Mouse (Mus musculus): Measurements from ENCODE around the gene Tmem30b. TPM values are rescaled to one million over a fixed set of nuclear protein-coding genes. Genes with fewer than 3 reads are reported as not detected.
A peak's percentile ranks its signal among the peaks of the same experiment; 100 is the strongest.

The Tmem30b gene
- total and polyA plus RNA-seq, 2 experiments from 2014 or later: 0.38 to 0.53 TPM

GRCm38 (mm10) chr12:73590627-73591276 is 44.6 kb upstream of the Tmem30b start:
- no peak for TF ChIP-seq CTCF (IDR thresholded peaks at IDR 0.05)
- Histone ChIP-seq H3K4me2 (ENCODE audit: low read depth, low read length, poor library complexity, severe bottlenecking) (no peak overlapping the region), H3K9ac (replicated peaks; ENCODE audit: low read length, poor library complexity, severe bottlenecking) (no peak overlapping the region), H3K4me1 (ENCODE audit: insufficient read depth, low read length) (peaks cover 6% of the 10 kb centered on the region; the same call in 1 of the 2 replicates), H3K27me3 (ENCODE audit: insufficient read depth, low read length) (no peaks in the 10 kb centered on the region), H3K9me3 (ENCODE audit: low read length) (no peaks in the 10 kb centered on the region), H3K27ac (ENCODE audit: low read depth, low read length) (no peak overlapping the region), H3K36me3 (ENCODE audit: insufficient read depth, low read length) (no peaks in the 10 kb centered on the region), H3K4me3 (ENCODE audit: low read depth, low read length) (no peak overlapping the region)
- 77% methylated on average over 15 of the region's 15 CpGs for WGBS
- DNase-seq (ENCODE audit: low spot score): no peak
- no peak for ATAC-seq (ENCODE audit: low FRiP score)

DNA sequence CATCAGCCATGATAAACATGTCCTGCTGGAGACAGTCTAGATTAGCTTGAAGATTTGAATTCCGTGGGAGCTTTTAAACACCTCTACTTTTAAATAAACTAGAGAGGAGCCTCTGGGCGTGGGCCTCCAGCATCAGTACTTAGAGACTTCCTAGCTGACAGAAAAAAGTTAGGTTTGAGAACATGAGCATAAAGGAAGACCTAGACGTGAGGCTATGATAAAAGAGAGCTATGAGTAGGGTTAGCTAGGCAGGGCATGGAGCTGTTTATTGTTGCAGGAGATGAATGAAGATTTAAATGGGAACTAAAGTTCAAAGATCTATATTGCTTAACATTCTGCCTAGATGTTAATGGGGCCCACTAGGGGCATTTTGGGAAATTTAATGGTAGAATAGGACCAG is 41.1 kb upstream of the Tmem30b start:
- Histone ChIP-seq H3K36me3 (ENCODE audit: insufficient read depth, low read length) (no peaks in the 10 kb centered on the region), H3K4me3 (ENCODE audit: low read depth, low read length) (no peak overlapping the region), H3K9me3 (ENCODE audit: low read length) (no peaks in the 10 kb centered on the region), H3K9ac (replicated peaks; ENCODE audit: low read length, poor library complexity, severe bottlenecking) (no peak overlapping the region), H3K4me2 (ENCODE audit: low read depth, low read length, poor library complexity, severe bottlenecking) (no peak overlapping the region), H3K27ac (ENCODE audit: low read depth, low read length) (no peak overlapping the region), H3K27me3 (ENCODE audit: insufficient read depth, low read length) (no peaks in the 10 kb centered on the region), H3K4me1 (ENCODE audit: insufficient read depth, low read length) (peaks cover 6% of the 10 kb centered on the region; the same call in 1 of the 2 replicates)
- ATAC-seq (ENCODE audit: low FRiP score) (no peak), DNase-seq (ENCODE audit: low spot score) (no peak)
- no peak for TF ChIP-seq CTCF (IDR thresholded peaks at IDR 0.05)
- 65% methylated on average over 3 of the region's 3 CpGs for WGBS

- WGBS: 4% methylated on average over 7 of the region's 7 CpGs
- H3K9ac ChIP-seq (replicated peaks; ENCODE audit: low read length, poor library complexity, severe bottlenecking): no peak overlapping the region
- no peak for DNase-seq (ENCODE audit: low spot score)
These were observed 39.7 kb upstream of the Tmem30b start for GRCm38 (mm10) chr12:73585850-73586249.

DNA sequence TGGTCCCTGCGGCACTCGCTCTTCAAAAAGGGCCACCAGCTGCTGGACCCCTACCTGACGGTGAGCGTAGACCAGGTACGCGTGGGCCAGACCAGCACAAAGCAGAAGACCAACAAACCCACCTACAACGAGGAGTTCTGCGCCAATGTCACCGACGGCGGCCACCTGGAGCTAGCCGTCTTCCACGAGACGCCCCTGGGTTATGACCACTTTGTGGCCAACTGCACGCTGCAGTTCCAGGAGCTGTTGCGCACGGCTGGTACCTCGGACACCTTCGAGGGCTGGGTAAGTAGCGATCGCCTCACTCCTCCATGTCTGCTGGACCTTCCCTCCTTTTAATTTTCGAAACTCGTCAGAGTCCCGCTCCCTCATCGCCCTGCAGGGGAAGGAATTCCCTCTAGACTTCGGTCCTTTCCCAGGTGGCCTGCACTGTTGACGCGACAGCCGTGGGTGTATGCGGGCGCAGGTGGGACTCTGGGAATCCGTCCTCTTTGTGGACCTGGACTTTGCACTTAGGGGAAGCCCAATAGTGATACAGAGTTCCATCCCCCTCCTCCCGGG is 39.1 kb upstream of the Tmem30b start:
- Histone ChIP-seq H3K27me3 (ENCODE audit: insufficient read depth, low read length) (no peaks in the 10 kb centered on the region), H3K4me3 (ENCODE audit: low read depth, low read length) (peak overlapping the region; percentile 68), H3K27ac (ENCODE audit: low read depth, low read length) (no peak overlapping the region), H3K9me3 (ENCODE audit: low read length) (no peaks in the 10 kb centered on the region), H3K4me2 (ENCODE audit: low read depth, low read length, poor library complexity, severe bottlenecking) (peak overlapping the region; percentile 88), H3K36me3 (ENCODE audit: insufficient read depth, low read length) (no peaks in the 10 kb centered on the region), H3K9ac (replicated peaks; ENCODE audit: low read length, poor library complexity, severe bottlenecking) (peak overlapping the region; percentile 67), H3K4me1 (ENCODE audit: insufficient read depth, low read length) (peaks cover 6% of the 10 kb centered on the region; the same call in 1 of the 2 replicates)
- TF ChIP-seq CTCF (IDR thresholded peaks at IDR 0.05): no peak
- DNase-seq (ENCODE audit: low spot score) (no peak), ATAC-seq (ENCODE audit: low FRiP score) (peak; percentile 36; the same call in 1 of the 2 replicates)
- 1% methylated on average over 33 of the region's 33 CpGs for WGBS

More at GRCm38 (mm10) chr12:73585850-73586249, 39.7 kb upstream of the Tmem30b start:
- TF ChIP-seq CTCF (IDR thresholded peaks at IDR 0.05): no peak
- Histone ChIP-seq H3K9me3 (ENCODE audit: low read length) (no peaks in the 10 kb centered on the region), H3K4me3 (ENCODE audit: low read depth, low read length) (peak overlapping the region; percentile 68), H3K27me3 (ENCODE audit: insufficient read depth, low read length) (no peaks in the 10 kb centered on the region), H3K4me2 (ENCODE audit: low read depth, low read length, poor library complexity, severe bottlenecking) (peak overlapping the region; percentile 88), H3K27ac (ENCODE audit: low read depth, low read length) (no peak overlapping the region), H3K36me3 (ENCODE audit: insufficient read depth, low read length) (no peaks in the 10 kb centered on the region), H3K4me1 (ENCODE audit: insufficient read depth, low read length) (peaks cover 6% of the 10 kb centered on the region; the same call in 1 of the 2 replicates)
- no peak for ATAC-seq (ENCODE audit: low FRiP score)

DNA sequence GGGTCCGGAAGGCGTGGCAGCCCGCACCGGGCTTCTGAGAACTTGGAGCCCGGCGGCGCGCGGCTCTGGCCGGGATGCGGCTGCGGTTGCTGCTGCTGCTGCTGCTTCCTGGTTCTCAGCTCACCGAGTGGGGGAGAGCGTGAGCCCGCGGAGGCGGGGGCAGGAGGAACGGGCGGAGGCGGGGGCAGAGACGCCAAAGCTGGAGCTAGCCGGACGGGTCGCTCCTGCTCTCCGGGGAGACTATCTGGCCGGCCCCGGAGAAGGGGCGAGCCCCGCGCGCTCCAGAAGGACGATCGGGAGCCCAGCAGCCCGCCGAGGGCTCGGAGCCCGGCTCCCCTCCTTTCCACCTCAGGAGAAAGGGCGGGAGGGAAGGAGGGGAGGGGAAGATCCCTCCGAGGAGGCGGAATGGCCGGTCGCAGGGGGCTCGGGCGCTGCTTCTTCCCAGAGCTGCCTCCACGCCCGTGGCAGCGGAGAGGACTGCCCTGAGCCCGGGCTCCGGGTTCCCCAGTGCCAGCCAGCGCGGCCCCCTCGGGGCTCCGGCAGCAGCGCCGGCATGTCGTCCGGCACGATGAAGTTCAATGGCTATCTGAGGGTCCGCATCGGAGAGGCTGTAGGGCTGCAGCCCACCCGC is 38.5 kb upstream of the Tmem30b start, which contains the start of gene Prkch:
Prkch (plus strand) TSS at position 187 of the 631 bp plus-strand sequence.
- Histone ChIP-seq H3K4me2 (ENCODE audit: low read depth, low read length, poor library complexity, severe bottlenecking) (peak within 1 kb of the TSS; percentile 88), H3K4me3 (ENCODE audit: low read depth, low read length) (peak within 1 kb of the TSS; percentile 68), H3K27me3 (ENCODE audit: insufficient read depth, low read length) (no peaks in the 10 kb centered on the region), H3K36me3 (ENCODE audit: insufficient read depth, low read length) (no peaks in the 10 kb centered on the region), H3K4me1 (ENCODE audit: insufficient read depth, low read length) (peaks cover 6% of the 10 kb centered on the region; the same call in 1 of the 2 replicates), H3K9ac (replicated peaks; ENCODE audit: low read length, poor library complexity, severe bottlenecking) (peak within 1 kb of the TSS; percentile 67), H3K9me3 (ENCODE audit: low read length) (no peaks in the 10 kb centered on the region), H3K27ac (ENCODE audit: low read depth, low read length) (peak within 1 kb of the TSS; percentile 55)
- peak; percentile 66 for TF ChIP-seq CTCF (IDR thresholded peaks at IDR 0.05)
- WGBS: under 1% methylated on average over 51 of the region's 61 CpGs
- DNase-seq (ENCODE audit: low spot score) (peak; percentile 75), ATAC-seq (ENCODE audit: low FRiP score) (peak; percentile 88)
